Mouse (Mus musculus) neural tube, embryonic 11.5 days (tissue): ENCODE results near the gene Zscan22. TPM values are rescaled to one million over a fixed set of nuclear protein-coding genes. Genes with fewer than 3 reads are reported as not detected.

ENCODE experiments used
- ATAC-seq: fragments of 200-750 bp; cut with Nextera tagmentation; 2 replicates; pipeline ENCODE4 v1.8.0; 2017; ENCODE audit warnings: moderate number of reproducible peaks, mild to moderate bottlenecking, moderate TSS enrichment, moderate library complexity; ENCODE audit not compliant: insufficient read depth, low FRiP score, low TSS enrichment
- DNase-seq: peaks from one replicate; pipeline ENCODE4 v3.0.0-alpha.2; 2015; ENCODE audit warnings: low spot score
- H3K27ac ChIP-seq: fragments of 300-500 bp; sonication (generic); 2 replicates; pipeline ENCODE4 v1.5.1; 2014; ENCODE audit warnings: low read depth, mild to moderate bottlenecking, low read length
- H3K27me3 ChIP-seq: fragments of 300-500 bp; sonication (generic); 2 replicates; pipeline ENCODE4 v1.6.1; 2014; ENCODE audit warnings: mild to moderate bottlenecking, low read length, mixed read lengths; ENCODE audit not compliant: control insufficient read depth, insufficient read depth
- H3K36me3 ChIP-seq: fragments of 300-500 bp; sonication (generic); 2 replicates; pipeline ENCODE4 v1.6.1; 2014; ENCODE audit warnings: mild to moderate bottlenecking, low read length, moderate library complexity, mixed read lengths; ENCODE audit not compliant: control insufficient read depth, insufficient read depth
- H3K4me1 ChIP-seq: fragments of 300-500 bp; sonication (generic); 2 replicates; pipeline ENCODE4 v1.6.1; 2014; ENCODE audit warnings: low read length, mixed read lengths; ENCODE audit not compliant: control insufficient read depth, insufficient read depth
- H3K4me2 ChIP-seq: fragments of 300-500 bp; sonication (generic); 2 replicates; pipeline ENCODE4 v1.6.1; 2014; ENCODE audit warnings: low read depth, mild to moderate bottlenecking, moderate library complexity
- H3K4me3 ChIP-seq: fragments of 300-500 bp; sonication (generic); 2 replicates; pipeline ENCODE4 v1.5.1; 2014; ENCODE audit warnings: low read depth, low read length
- H3K9ac ChIP-seq: fragments of 300-500 bp; sonication (generic); 2 replicates; pipeline ENCODE4 v1.6.1; 2014; ENCODE audit warnings: mild to moderate bottlenecking, low read length
- H3K9me3 ChIP-seq: fragments of 300-500 bp; sonication (generic); 2 replicates; pipeline ENCODE4 v1.6.1; 2016; ENCODE audit warnings: low read length; ENCODE audit not compliant: control insufficient read depth
- WGBS: fragments of 180-500 bp; shearing (Covaris S2); extraction: QIAGEN DNeasy Blood & Tissue Kit; methylation state at CpG from one replicate; pipeline ENCODE4 v1.1.7; 2014; 5-methylcytosine and 5-hydroxymethylcytosine counted together
- polyA plus RNA-seq: library from polyadenylated mRNA; unstranded; fragments of >200 nt; fragmentation: Nextera tagmentation; extraction: Ambion mirVana; gene quantifications from 2 replicates; pipeline ENCODE4 v1.2.1, GENCODE M21; 2014

Gene Zscan22
- polyA plus RNA-seq, 1 experiment from 2014 or later, result 19.7 TPM

DNA sequence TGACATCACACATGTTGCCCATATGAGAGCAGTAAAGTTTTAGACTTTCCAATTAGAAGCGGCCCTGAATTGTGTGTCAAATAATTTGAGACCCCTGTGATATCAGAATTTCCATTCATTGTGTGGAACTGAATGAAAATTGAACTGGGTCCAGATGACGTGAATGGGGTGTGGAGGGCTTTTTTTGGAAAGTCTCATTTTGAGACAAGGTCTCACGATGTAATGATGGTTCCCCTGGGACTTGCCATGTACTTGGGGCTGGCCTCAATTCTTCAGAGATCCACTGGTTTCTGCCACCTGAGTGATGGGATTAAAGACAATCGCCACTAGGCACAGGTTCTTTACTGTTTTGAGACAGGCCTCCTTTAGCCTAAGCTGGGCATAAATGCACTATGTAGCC is 43.0 kb downstream of the Zscan22 start:
- no peak for ATAC-seq
- Histone ChIP-seq H3K4me1 (no peaks in the 10 kb centered on the region), H3K27me3 (no peaks in the 10 kb centered on the region), H3K4me3 (no peak overlapping the region), H3K27ac (no peak overlapping the region), H3K9ac (no peak overlapping the region), H3K4me2 (no peak overlapping the region), H3K36me3 (no peaks in the 10 kb centered on the region), H3K9me3 (no peaks in the 10 kb centered on the region)
- no peak for DNase-seq
- WGBS, result 92% methylated on average over 4 of the region's 4 CpGs

DNA sequence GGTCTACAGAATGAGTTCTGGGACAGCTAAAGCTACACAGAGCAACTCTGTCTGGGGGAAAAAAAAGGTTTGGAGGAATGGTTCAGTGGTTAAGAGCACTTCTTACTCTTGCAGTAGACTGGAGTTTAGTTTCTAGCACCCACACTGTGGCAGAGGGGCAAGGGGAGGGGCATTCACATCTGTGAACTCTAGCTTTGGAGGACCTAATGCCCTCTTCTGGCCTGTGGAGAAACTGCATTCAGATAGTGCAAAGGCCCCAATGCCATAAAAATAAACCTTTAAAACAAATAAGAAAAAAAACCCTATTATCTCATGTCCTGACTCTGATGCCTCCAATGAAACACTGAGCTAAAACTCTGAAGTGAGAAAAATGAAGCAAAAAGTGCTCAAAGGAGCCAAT is 45.9 kb downstream of the Zscan22 start:
- H3K27ac ChIP-seq, result no peak overlapping the region
- no peaks in the 10 kb centered on the region for H3K4me1 ChIP-seq
- no peaks in the 10 kb centered on the region for H3K27me3 ChIP-seq
- no peaks in the 10 kb centered on the region for H3K9me3 ChIP-seq
- H3K9ac ChIP-seq, result no peak overlapping the region
- DNase-seq (no peak), ATAC-seq (no peak)
- no peak overlapping the region for H3K4me2 ChIP-seq
- H3K36me3 ChIP-seq, result no peaks in the 10 kb centered on the region
- no peak overlapping the region for H3K4me3 ChIP-seq

- Histone ChIP-seq H3K9me3 (no peaks in the 10 kb centered on the region), H3K4me3 (peak overlapping the region; percentile 41)
Measured at GRCm38 (mm10) chr7:12949032-12949871, 51.6 kb downstream of the Zscan22 start.

GRCm38 (mm10) chr7:12949872-12950229 is 52.2 kb downstream of the Zscan22 start:
- peak overlapping the region; percentile 41 for H3K4me3 ChIP-seq
- ATAC-seq, result no peak; the same call in 1 of the 2 replicates
- 7% methylated on average over 16 of the region's 16 CpGs for WGBS

More at GRCm38 (mm10) chr7:12949032-12949871, 51.6 kb downstream of the Zscan22 start:
- ATAC-seq, result peak; percentile 96
- Histone ChIP-seq H3K27me3 (no peaks in the 10 kb centered on the region), H3K4me2 (peak overlapping the region; percentile 77), H3K27ac (peak overlapping the region; percentile 81), H3K9ac (peak overlapping the region; percentile 75), H3K4me1 (no peaks in the 10 kb centered on the region), H3K36me3 (no peaks in the 10 kb centered on the region)
- 9% methylated on average over 35 of the region's 35 CpGs for WGBS
- peak; percentile 95 for DNase-seq

DNA sequence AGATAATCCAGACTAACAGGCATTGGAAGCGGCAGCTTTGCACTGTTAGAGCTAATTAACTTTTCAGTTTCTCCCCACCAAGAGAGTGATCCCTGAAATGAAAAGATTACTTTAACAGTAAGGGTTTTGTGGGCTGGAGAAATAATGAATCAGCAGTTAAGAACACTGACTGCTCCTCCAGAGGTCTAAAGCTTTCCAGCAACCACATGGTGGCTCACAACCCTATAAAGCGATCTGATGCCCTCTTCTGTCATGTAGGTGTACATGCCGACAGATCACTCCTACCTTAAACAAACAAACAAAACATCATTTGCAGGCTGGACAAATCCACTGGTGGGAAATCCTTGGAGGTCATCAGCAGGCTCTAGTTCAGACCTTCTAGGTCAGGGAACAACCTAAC is 57.3 kb downstream of the Zscan22 start:
- Histone ChIP-seq H3K27me3 (no peaks in the 10 kb centered on the region), H3K27ac (no peak overlapping the region), H3K9ac (no peak overlapping the region), H3K4me1 (no peaks in the 10 kb centered on the region), H3K4me3 (no peak overlapping the region), H3K4me2 (no peak overlapping the region), H3K9me3 (no peaks in the 10 kb centered on the region), H3K36me3 (no peaks in the 10 kb centered on the region)
- DNase-seq (no peak), ATAC-seq (no peak)
- 64% methylated on average over 3 of the region's 3 CpGs for WGBS

More at GRCm38 (mm10) chr7:12949872-12950229, 52.2 kb downstream of the Zscan22 start:
- Histone ChIP-seq H3K9ac (peak overlapping the region; percentile 61), H3K36me3 (no peaks in the 10 kb centered on the region), H3K9me3 (no peaks in the 10 kb centered on the region), H3K27me3 (no peaks in the 10 kb centered on the region), H3K4me2 (peak overlapping the region; percentile 77), H3K4me1 (no peaks in the 10 kb centered on the region), H3K27ac (peak overlapping the region; percentile 81)
- DNase-seq, result no peak

DNA sequence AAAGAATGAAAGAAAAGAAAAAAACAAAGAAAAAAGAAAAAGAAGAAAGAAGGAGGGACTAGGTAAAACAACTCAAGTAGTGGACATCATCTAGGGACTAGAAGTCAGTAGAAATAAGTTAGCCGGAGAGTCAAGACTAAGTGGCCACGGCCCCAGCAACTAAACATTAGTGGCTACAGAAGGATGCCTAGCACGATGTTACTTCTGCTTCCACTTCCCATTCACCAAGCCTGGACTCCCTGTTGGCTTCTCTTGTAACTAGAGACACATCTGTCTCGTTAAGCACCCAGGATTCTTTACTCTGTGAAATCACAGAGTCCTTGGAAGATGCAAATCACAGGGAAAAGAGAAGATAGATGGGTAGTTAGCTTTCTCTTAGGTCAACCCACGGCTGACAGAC is 59.9 kb downstream of the Zscan22 start:
- DNase-seq (no peak), ATAC-seq (no peak)
- no peaks in the 10 kb centered on the region for H3K36me3 ChIP-seq
- no peaks in the 10 kb centered on the region for H3K9me3 ChIP-seq
- H3K27ac ChIP-seq, result no peak overlapping the region
- no peak overlapping the region for H3K9ac ChIP-seq
- H3K27me3 ChIP-seq, result no peaks in the 10 kb centered on the region
- H3K4me3 ChIP-seq, result no peak overlapping the region
- 80% methylated on average over 5 of the region's 5 CpGs for WGBS
- no peak overlapping the region for H3K4me2 ChIP-seq
- 0 out of 2 replicates have a peak, but pooled peaks cover 5% of the 10 kb centered on the region for H3K4me1 ChIP-seq

Other genes with a start within 250 kb of the Zscan22 start
- gene Vmn2r55, start 212.8 kb upstream of the Zscan22 start, polyA plus RNA-seq, result not detected in 2 replicates
- gene Vmn2r56, start 162.8 kb upstream of the Zscan22 start, polyA plus RNA-seq, result 0.03 TPM in 1 of 2 replicates, not detected in the other
- gene Zscan18, start 94.2 kb upstream of the Zscan22 start, polyA plus RNA-seq, result 12.5 and 13.9 TPM in 2 replicates
- 19.2 and 19.9 TPM in 2 replicates for gene Zfp329, start 79.0 kb upstream of the Zscan22 start, polyA plus RNA-seq
- gene Zfp110, start 63.1 kb upstream of the Zscan22 start, polyA plus RNA-seq, result 29.4 and 32.7 TPM in 2 replicates
- gene Zfp128, start 16.6 kb upstream of the Zscan22 start, polyA plus RNA-seq, result 7.0 and 8.1 TPM in 2 replicates
- gene Rps5, start 24.5 kb downstream of the Zscan22 start, polyA plus RNA-seq, result 910 and 930 TPM in 2 replicates
- gene Rnf225, start 29.6 kb downstream of the Zscan22 start, polyA plus RNA-seq, result 0.61 and 0.66 TPM in 2 replicates
- gene Zfp324, start 68.0 kb downstream of the Zscan22 start, polyA plus RNA-seq, result 9.8 and 10.3 TPM in 2 replicates
- gene Zfp446, start 80.0 kb downstream of the Zscan22 start, polyA plus RNA-seq, result 7.1 and 8.2 TPM in 2 replicates
- not detected in 2 replicates for gene Slc27a5, start 100.4 kb downstream of the Zscan22 start, polyA plus RNA-seq
- 512 and 523 TPM in 2 replicates for gene Trim28, start 101.3 kb downstream of the Zscan22 start, polyA plus RNA-seq
- gene Zbtb45, start 112.2 kb downstream of the Zscan22 start, polyA plus RNA-seq, result 30.7 and 33.5 TPM in 2 replicates
- 120 and 126 TPM in 2 replicates for gene Chmp2a, start 137.0 kb downstream of the Zscan22 start, polyA plus RNA-seq
- gene Ube2m, start 140.5 kb downstream of the Zscan22 start, polyA plus RNA-seq, result 189 and 194 TPM in 2 replicates
- 1.7 and 2.2 TPM in 2 replicates for gene Mzf1, start 156.9 kb downstream of the Zscan22 start, polyA plus RNA-seq
- gene Vmn1r85, start 197.4 kb downstream of the Zscan22 start, polyA plus RNA-seq, result not detected in 2 replicates
- not detected in 2 replicates for gene Vmn1r86, start 222.1 kb downstream of the Zscan22 start, polyA plus RNA-seq
- not detected in 2 replicates for gene Vmn1r87, start 242.3 kb downstream of the Zscan22 start, polyA plus RNA-seq